Mouse (Mus musculus) midbrain, postnatal 0 days (tissue): Measurements from ENCODE around the gene Srp9. TPM values are rescaled to one million over a fixed set of nuclear protein-coding genes. Genes with fewer than 3 reads are reported as not detected.

Experiments
- ATAC-seq: fragments of 200-750 bp; cut with Nextera tagmentation; 2 replicates; pipeline ENCODE4 v1.8.0; 2017; ENCODE audit warnings: moderate number of reproducible peaks, mild to moderate bottlenecking, moderate TSS enrichment, moderate library complexity; ENCODE audit not compliant: low FRiP score
- DNase-seq: peaks from one replicate; pipeline ENCODE4 v3.0.0-alpha.2; 2015; ENCODE audit warnings: low spot score
- H3K27ac ChIP-seq: fragments of 300-500 bp; sonication (generic); 2 replicates; pipeline ENCODE4 v1.5.1; 2014; ENCODE audit warnings: low read depth, mild to moderate bottlenecking, low read length, mixed read lengths
- H3K27me3 ChIP-seq: fragments of 300-500 bp; sonication (generic); 2 replicates; pipeline ENCODE4 v1.6.1; 2014; ENCODE audit warnings: low read length, control low read depth, mixed read lengths; ENCODE audit not compliant: insufficient read depth
- H3K36me3 ChIP-seq: fragments of 300-500 bp; sonication (generic); 2 replicates; pipeline ENCODE4 v1.6.1; 2014; ENCODE audit warnings: low read length, control low read depth, mixed read lengths; ENCODE audit not compliant: insufficient read depth
- H3K4me1 ChIP-seq: fragments of 300-500 bp; sonication (generic); 2 replicates; pipeline ENCODE4 v1.6.1; 2014; ENCODE audit warnings: mild to moderate bottlenecking, control low read depth, antibody characterized with exemption, low read length, mixed read lengths; ENCODE audit not compliant: insufficient read depth
- H3K4me2 ChIP-seq: fragments of 300-500 bp; sonication (generic); 2 replicates; pipeline ENCODE4 v1.6.1; 2014; ENCODE audit warnings: low read depth, mild to moderate bottlenecking, low read length, mixed read lengths; ENCODE audit not compliant: poor library complexity, severe bottlenecking
- H3K4me3 ChIP-seq: fragments of 300-500 bp; sonication (generic); 2 replicates; pipeline ENCODE4 v1.5.1; 2014; ENCODE audit warnings: low read depth, mild to moderate bottlenecking, low read length, moderate library complexity
- H3K9ac ChIP-seq: fragments of 300-500 bp; sonication (generic); replicated peaks from 2 replicates; pipeline ENCODE4 v1.6.1; 2014; ENCODE audit warnings: mild to moderate bottlenecking, low read length, moderate library complexity, mixed read lengths; ENCODE audit not compliant: poor library complexity, severe bottlenecking
- H3K9me3 ChIP-seq: fragments of 300-500 bp; sonication (generic); 2 replicates; pipeline ENCODE4 v1.6.1; 2016; ENCODE audit warnings: low read length, control low read depth
- CTCF ChIP-seq: IDR thresholded peaks from 2 replicates; pipeline ENCODE4 v1.5.1; 2016; ENCODE audit warnings: antibody characterized with exemption, mild to moderate bottlenecking
- WGBS: fragments of 180-500 bp; shearing (Covaris S2); extraction: QIAGEN DNeasy Blood & Tissue Kit; methylation state at CpG from one replicate; pipeline ENCODE4 v1.1.7; 2014; 5-methylcytosine and 5-hydroxymethylcytosine counted together
- polyA plus RNA-seq: library from polyadenylated mRNA; unstranded; fragments of >200 nt; fragmentation: Nextera tagmentation; extraction: Ambion mirVana; gene quantifications from 2 replicates; pipeline ENCODE4 v1.2.1, GENCODE M21; 2015
- total RNA-seq: library from RNA; depleted of rRNA; stranded (reverse); fragments of >200 nt; gene quantifications from 2 replicates; pipeline ENCODE4 v1.2.3, GENCODE M21; 2014

Gene Srp9
- total and polyA plus RNA-seq, 2 experiments from 2014 or later: 76.1 to 173 TPM

GRCm38 (mm10) chr1:182087753-182088633, 36.5 kb upstream of the Srp9 start:
- ATAC-seq (no peak), DNase-seq (no peak)
- Histone ChIP-seq H3K9me3 (no peaks in the 10 kb centered on the region), H3K4me3 (no peak overlapping the region), H3K27me3 (no peaks in the 10 kb centered on the region), H3K4me2 (no peak overlapping the region), H3K27ac (no peak overlapping the region), H3K4me1 (no peaks in the 10 kb centered on the region), H3K9ac (no peak overlapping the region), H3K36me3 (no peaks in the 10 kb centered on the region)
- 88% methylated on average over 14 of the region's 14 CpGs for WGBS
- TF ChIP-seq CTCF: no peak

- Histone ChIP-seq H3K27me3 (no peaks in the 10 kb centered on the region), H3K27ac (0 out of 2 replicates have a peak overlapping the region, but pooled peaks have one; percentile 4), H3K36me3 (no peaks in the 10 kb centered on the region), H3K4me3 (no peak overlapping the region), H3K9me3 (no peaks in the 10 kb centered on the region), H3K4me1 (no peaks in the 10 kb centered on the region), H3K4me2 (no peak overlapping the region), H3K9ac (no peak overlapping the region)
- peak; percentile 18; the same call in 1 of the 2 replicates for ATAC-seq
- no peak for TF ChIP-seq CTCF
- 44% methylated on average over 14 of the region's 14 CpGs for WGBS
- DNase-seq: peak; percentile 76
Measured at GRCm38 (mm10) chr1:182088844-182089418, 35.6 kb upstream of the Srp9 start.

GRCm38 (mm10) chr1:182089600-182090297, 34.8 kb upstream of the Srp9 start:
- Histone ChIP-seq H3K4me2 (no peak overlapping the region), H3K27ac (peak overlapping the region; percentile 21; the same call in 1 of the 2 replicates), H3K4me3 (no peak overlapping the region), H3K9me3 (no peaks in the 10 kb centered on the region), H3K4me1 (no peaks in the 10 kb centered on the region; the same call in 1 of the 2 replicates), H3K36me3 (no peaks in the 10 kb centered on the region), H3K9ac (no peak overlapping the region), H3K27me3 (no peaks in the 10 kb centered on the region)
- 29% methylated on average over 15 of the region's 15 CpGs for WGBS
- peak; percentile 69 for DNase-seq
- ATAC-seq: peak; percentile 50
- no peak for TF ChIP-seq CTCF

- no peak for DNase-seq
- no peaks in the 10 kb centered on the region for H3K36me3 ChIP-seq
- H3K4me2 ChIP-seq: no peak overlapping the region
- H3K4me1 ChIP-seq: no peaks in the 10 kb centered on the region; the same call in 1 of the 2 replicates
- peak; percentile 4; the same call in 1 of the 2 replicates for ATAC-seq
- 21% methylated on average over 5 of the region's 5 CpGs for WGBS
- H3K27ac ChIP-seq: peak overlapping the region; percentile 21; the same call in 1 of the 2 replicates
- no peak overlapping the region for H3K4me3 ChIP-seq
- H3K9ac ChIP-seq: no peak overlapping the region
- no peaks in the 10 kb centered on the region for H3K27me3 ChIP-seq
- no peaks in the 10 kb centered on the region for H3K9me3 ChIP-seq
- no peak for TF ChIP-seq CTCF
Measured at GRCm38 (mm10) chr1:182090298-182090677, 34.2 kb upstream of the Srp9 start.

GRCm38 (mm10) chr1:182091261-182091660, 33.3 kb upstream of the Srp9 start:
- Histone ChIP-seq H3K9ac (no peak overlapping the region), H3K36me3 (no peaks in the 10 kb centered on the region), H3K4me1 (no peaks in the 10 kb centered on the region; the same call in 1 of the 2 replicates), H3K27me3 (no peaks in the 10 kb centered on the region), H3K9me3 (no peaks in the 10 kb centered on the region), H3K27ac (no peak overlapping the region), H3K4me2 (no peak overlapping the region), H3K4me3 (no peak overlapping the region)
- ATAC-seq (no peak), DNase-seq (no peak)
- WGBS: 70% methylated on average over 7 of the region's 7 CpGs
- no peak for TF ChIP-seq CTCF
